Mouse (Mus musculus): Measurements from ENCODE around the gene Dyx1c1. TPM values are rescaled to one million over a fixed set of nuclear protein-coding genes. Genes with fewer than 3 reads are reported as not detected.
A peak's percentile ranks its signal among the peaks of the same experiment; 100 is the strongest.

Dyx1c1 gene
- 0.08 and 0.12 TPM in 2 replicates for polyA plus RNA-seq (2012; rRNA removed)

- WGBS = 2% methylated on average over 43 of the region's 43 CpGs
- peak; percentile 31 for DNase-seq (ENCODE audit: low read depth, low spot score)
Measured at GRCm38 (mm10) chr9:72958521-72959450, at the start of gene Dyx1c1, which contains the start of gene Gm44503. Dyx1c1 (plus strand) TSS chr9:72958785. Gm44503 (plus strand) TSS chr9:72958852.

- DNase-seq (ENCODE audit: low read depth, low spot score) = no peak
- WGBS = 89% methylated on average over 2 of the region's 2 CpGs
Measured at GRCm38 (mm10) chr9:72911381-72911780, 47.2 kb upstream of the Dyx1c1 start.

- 60% methylated on average over 6 of the region's 6 CpGs for WGBS
Measured at GRCm38 (mm10) chr9:72913551-72913950, 45.0 kb upstream of the Dyx1c1 start.

GRCm38 (mm10) chr9:72915728-72916127, 42.9 kb upstream of the Dyx1c1 start:
- 73% methylated on average over 7 of the region's 7 CpGs for WGBS
- DNase-seq (ENCODE audit: low read depth, low spot score) = no peak

More at GRCm38 (mm10) chr9:72913551-72913950, 45.0 kb upstream of the Dyx1c1 start:
- DNase-seq (ENCODE audit: low read depth, low spot score) = no peak

GRCm38 (mm10) chr9:72923068-72923467, 35.5 kb upstream of the Dyx1c1 start:
- 76% methylated on average over 3 of the region's 3 CpGs for WGBS

GRCm38 (mm10) chr9:72925021-72925934, 33.3 kb upstream of the Dyx1c1 start, which contains the start of gene Pygo1:
Pygo1 (plus strand) TSS chr9:72925645.
- DNase-seq (ENCODE audit: low read depth, low spot score) = no peak
- WGBS = 2% methylated on average over 99 of the region's 108 CpGs

More at GRCm38 (mm10) chr9:72923068-72923467, 35.5 kb upstream of the Dyx1c1 start:
- DNase-seq (ENCODE audit: low read depth, low spot score) = no peak

- no peak for DNase-seq (ENCODE audit: low read depth, low spot score)
- WGBS = 6% methylated on average over 20 of the region's 20 CpGs
Measured at GRCm38 (mm10) chr9:72925935-72926258, 32.7 kb upstream of the Dyx1c1 start.

- WGBS = 75% methylated on average over 13 of the region's 13 CpGs
Measured at GRCm38 (mm10) chr9:72931166-72931790, 27.3 kb upstream of the Dyx1c1 start.

GRCm38 (mm10) chr9:72935309-72935708, 23.3 kb upstream of the Dyx1c1 start:
- DNase-seq (ENCODE audit: low read depth, low spot score) = no peak
- WGBS = 93% methylated on average over 4 of the region's 4 CpGs

More at GRCm38 (mm10) chr9:72931166-72931790, 27.3 kb upstream of the Dyx1c1 start:
- no peak for DNase-seq (ENCODE audit: low read depth, low spot score)

GRCm38 (mm10) chr9:72936301-72936700, 22.3 kb upstream of the Dyx1c1 start:
- 71% methylated on average over 2 of the region's 2 CpGs for WGBS
- no peak for DNase-seq (ENCODE audit: low read depth, low spot score)

GRCm38 (mm10) chr9:72943424-72943823, 15.2 kb upstream of the Dyx1c1 start:
- DNase-seq (ENCODE audit: low read depth, low spot score) = no peak
- WGBS = 60% methylated on average over 3 of the region's 3 CpGs

- DNase-seq (ENCODE audit: low read depth, low spot score) = no peak
- WGBS = 91% methylated on average over 13 of the region's 13 CpGs
Measured at GRCm38 (mm10) chr9:72944286-72944685, 14.3 kb upstream of the Dyx1c1 start.

- no peak for DNase-seq (ENCODE audit: low read depth, low spot score)
- 96% methylated on average over 1 of the region's 1 CpGs for WGBS
Measured at GRCm38 (mm10) chr9:72947010-72947409, 11.6 kb upstream of the Dyx1c1 start.

- 55% methylated on average over 7 of the region's 7 CpGs for WGBS
- no peak for DNase-seq (ENCODE audit: low read depth, low spot score)
Measured at GRCm38 (mm10) chr9:72949572-72949971, 9.0 kb upstream of the Dyx1c1 start.

GRCm38 (mm10) chr9:72954746-72955145, 3.8 kb upstream of the Dyx1c1 start:
- DNase-seq (ENCODE audit: low read depth, low spot score) = no peak
- 44% methylated on average over 2 of the region's 2 CpGs for WGBS

- DNase-seq (ENCODE audit: low read depth, low spot score) = no peak
- 30% methylated on average over 1 of the region's 1 CpGs for WGBS
Measured at GRCm38 (mm10) chr9:72955546-72955945, 3.0 kb upstream of the Dyx1c1 start.

- 67% methylated on average over 8 of the region's 8 CpGs for WGBS
- DNase-seq (ENCODE audit: low read depth, low spot score) = no peak
Measured at GRCm38 (mm10) chr9:72961346-72961745, 2.8 kb downstream of the Dyx1c1 start.

- DNase-seq (ENCODE audit: low read depth, low spot score) = no peak
- WGBS = 70% methylated on average over 15 of the region's 15 CpGs
Measured at GRCm38 (mm10) chr9:72961959-72962358, 3.4 kb downstream of the Dyx1c1 start.

- WGBS = 23% methylated on average over 11 of the region's 11 CpGs
Measured at GRCm38 (mm10) chr9:72968349-72969061, 9.9 kb downstream of the Dyx1c1 start.

More at GRCm38 (mm10) chr9:72968349-72969061, 9.9 kb downstream of the Dyx1c1 start:
- DNase-seq (ENCODE audit: low read depth, low spot score) = no peak
